Mouse (Mus musculus): ENCODE data around the gene Iqce. TPM values are rescaled to one million over a fixed set of nuclear protein-coding genes. Genes with fewer than 3 reads are reported as not detected.

Gene Iqce
- polyA plus RNA-seq (2015; fragmentation: Illumina TruSeq; extraction: RNeasy Lipid Tissue Mini Kit (QIAGEN cat#74804); ENCODE audit: low read depth, low replicate concordance), result 43.1 TPM

DNA sequence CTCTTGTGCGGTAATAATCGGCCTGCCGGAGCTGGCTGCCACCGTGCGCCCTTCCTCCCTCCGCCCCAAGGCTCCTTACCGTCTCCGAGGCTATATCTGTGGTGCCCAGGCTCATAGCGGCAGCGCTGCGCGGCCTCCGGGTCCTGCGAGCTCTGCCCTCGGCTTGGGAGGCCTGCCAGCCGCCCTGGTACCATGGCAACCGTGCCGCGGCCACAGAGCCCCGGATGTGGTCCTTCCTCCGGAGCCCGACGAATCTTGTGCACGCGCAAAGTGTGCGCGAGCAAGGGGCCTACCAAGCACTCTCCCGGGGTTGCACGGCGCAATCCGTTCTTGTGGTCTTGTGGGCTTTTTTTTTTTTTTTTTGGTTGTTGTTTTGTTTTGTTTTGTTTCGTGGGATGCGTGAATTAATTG is at the start of gene Iqce:
Gene Iqce (minus strand): TSS at position 276 of the 411 bp plus-strand sequence.

DNA sequence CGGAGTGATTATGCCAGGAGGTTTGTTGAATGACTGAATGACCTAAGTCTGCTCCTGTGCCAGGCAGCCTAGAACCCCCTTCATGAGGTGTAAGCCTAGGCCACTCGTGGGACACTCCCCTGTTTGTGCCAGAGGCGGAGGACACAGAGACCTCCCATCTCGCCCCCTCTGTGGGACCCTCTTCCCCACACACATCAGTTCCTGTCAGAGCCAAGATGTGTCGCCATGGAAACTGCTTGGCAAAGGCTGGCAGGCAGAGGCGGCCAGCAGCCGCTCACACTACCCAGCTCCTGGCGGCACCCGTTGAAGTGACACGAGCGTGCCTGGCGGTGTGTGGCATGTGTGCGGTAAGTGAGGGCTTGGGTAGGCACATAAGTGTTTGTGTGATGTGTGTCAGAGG is 21.6 kb upstream of the Iqce start, which contains the start of gene Amz1:
Gene Amz1 (plus strand): TSS at position 306 of the 400 bp plus-strand sequence.

DNA sequence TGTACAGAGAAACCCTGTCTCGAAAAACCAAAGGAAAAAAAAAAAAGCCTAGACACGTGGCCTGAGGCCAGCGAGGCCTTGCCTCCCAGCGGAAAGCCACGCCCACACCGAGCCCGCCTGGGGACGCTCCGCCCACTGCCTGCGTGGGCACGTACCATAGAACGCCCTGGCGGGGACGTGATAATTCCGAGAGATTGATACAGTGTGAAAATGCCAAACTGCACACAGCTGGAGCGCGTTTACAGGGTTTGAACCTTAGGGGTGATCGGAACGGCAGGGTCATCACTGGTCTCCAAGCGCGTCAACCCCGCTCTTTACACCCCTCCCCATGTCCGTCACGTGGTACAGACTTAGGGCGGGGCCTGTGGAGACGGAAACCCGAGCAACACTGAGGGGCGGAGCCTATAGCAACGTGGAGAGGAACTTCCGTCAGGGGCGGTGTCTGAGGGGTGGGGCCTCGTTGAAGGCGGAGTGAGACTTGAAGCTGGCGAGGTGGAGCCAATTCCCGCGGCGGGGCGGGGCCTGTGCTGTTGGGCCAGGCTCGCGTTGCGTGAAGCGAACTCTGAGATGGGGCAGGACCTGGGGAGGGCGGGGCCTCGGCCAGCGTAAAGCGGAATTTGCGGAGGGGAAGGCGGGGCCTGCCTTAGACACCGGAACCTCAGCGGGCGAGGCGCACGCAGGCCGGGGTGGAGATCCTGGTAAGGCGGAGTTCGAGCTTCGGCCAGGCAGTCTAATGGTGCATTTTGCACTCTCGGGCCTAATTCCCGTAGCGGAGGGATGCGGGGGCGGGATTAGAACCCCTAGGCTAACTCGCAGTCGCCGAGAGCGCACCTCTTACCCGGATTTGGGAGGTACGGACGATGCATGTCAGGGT is 2.4 kb upstream of the Iqce start, which contains the start of gene Brat1:
Gene Brat1 (plus strand): TSS at position 634 of the 874 bp plus-strand sequence.

DNA sequence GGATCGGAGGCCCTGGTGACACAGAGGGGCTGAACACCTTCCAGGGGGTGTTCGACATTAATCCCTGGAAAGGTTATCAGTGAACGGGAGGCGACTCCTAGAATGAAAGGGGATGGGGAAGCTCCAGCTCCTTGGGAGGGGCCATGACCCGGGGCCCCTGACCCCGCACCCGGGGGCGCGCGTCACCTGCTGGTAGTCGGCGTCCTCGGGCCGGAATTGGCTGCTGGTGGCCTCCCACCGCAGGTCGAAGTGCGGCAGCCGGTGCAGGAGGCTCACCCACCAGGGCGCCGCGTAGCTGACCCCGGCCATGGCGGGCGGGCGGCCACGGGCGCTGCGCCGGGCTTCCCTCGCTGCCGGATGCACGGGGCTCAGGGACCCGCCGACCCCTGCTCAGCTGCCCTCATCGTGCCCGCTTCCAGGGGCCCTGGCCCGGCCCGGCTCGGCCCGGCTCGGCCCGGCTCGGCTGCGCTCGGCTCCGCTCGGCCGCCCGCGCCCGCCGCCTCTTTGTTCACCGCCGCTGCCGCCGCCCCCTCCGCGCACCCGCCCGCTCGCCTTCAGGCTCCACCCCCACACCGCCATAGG is 53.6 kb downstream of the Iqce start, which contains the start of gene Ttyh3:
Gene Ttyh3 (minus strand): TSS at position 513 of the 582 bp plus-strand sequence.

Other genes starting within 250 kb of the Iqce start
- 17.4 TPM for gene Chst12, start 196.8 kb downstream of the Iqce start, polyA plus RNA-seq (2015; fragmentation: Illumina TruSeq; extraction: RNeasy Lipid Tissue Mini Kit (QIAGEN cat#74804); ENCODE audit: low read depth, low replicate concordance)
- gene Grifin, start 137.3 kb downstream of the Iqce start, polyA plus RNA-seq (2015; fragmentation: Illumina TruSeq; extraction: RNeasy Lipid Tissue Mini Kit (QIAGEN cat#74804); ENCODE audit: low read depth, low replicate concordance), result 0.94 TPM
- gene Lfng, start 95.1 kb downstream of the Iqce start, polyA plus RNA-seq (2015; fragmentation: Illumina TruSeq; extraction: RNeasy Lipid Tissue Mini Kit (QIAGEN cat#74804); ENCODE audit: low read depth, low replicate concordance), result 20.9 TPM
- 103 TPM for gene Ttyh3, start 53.3 kb downstream of the Iqce start, polyA plus RNA-seq (2015; fragmentation: Illumina TruSeq; extraction: RNeasy Lipid Tissue Mini Kit (QIAGEN cat#74804); ENCODE audit: low read depth, low replicate concordance)
- gene Brat1, start 2.6 kb upstream of the Iqce start, polyA plus RNA-seq (2015; fragmentation: Illumina TruSeq; extraction: RNeasy Lipid Tissue Mini Kit (QIAGEN cat#74804); ENCODE audit: low read depth, low replicate concordance), result 13.8 TPM
- 9.6 TPM for gene Amz1, start 21.7 kb upstream of the Iqce start, polyA plus RNA-seq (2015; fragmentation: Illumina TruSeq; extraction: RNeasy Lipid Tissue Mini Kit (QIAGEN cat#74804); ENCODE audit: low read depth, low replicate concordance)
- gene Gna12, start 128.1 kb upstream of the Iqce start, polyA plus RNA-seq (2015; fragmentation: Illumina TruSeq; extraction: RNeasy Lipid Tissue Mini Kit (QIAGEN cat#74804); ENCODE audit: low read depth, low replicate concordance), result 69.4 TPM